Mouse (Mus musculus): ENCODE measurements around the gene Ism2.
"Not testable (repeated sequence)": the region's sequence is repeated elsewhere in the genome, so short reads cannot be mapped to it uniquely, and the experiment has no call there.

Gene Ism2

GRCm38 (mm10) chr12:87289100-87289499 is 10.4 kb downstream of the Ism2 start:
- DNase-seq (ENCODE audit: low read depth, low spot score): no peak

- DNase-seq (ENCODE audit: low read depth, low spot score): no peak
These were observed 14.8 kb downstream of the Ism2 start for GRCm38 (mm10) chr12:87284726-87285125.

DNA sequence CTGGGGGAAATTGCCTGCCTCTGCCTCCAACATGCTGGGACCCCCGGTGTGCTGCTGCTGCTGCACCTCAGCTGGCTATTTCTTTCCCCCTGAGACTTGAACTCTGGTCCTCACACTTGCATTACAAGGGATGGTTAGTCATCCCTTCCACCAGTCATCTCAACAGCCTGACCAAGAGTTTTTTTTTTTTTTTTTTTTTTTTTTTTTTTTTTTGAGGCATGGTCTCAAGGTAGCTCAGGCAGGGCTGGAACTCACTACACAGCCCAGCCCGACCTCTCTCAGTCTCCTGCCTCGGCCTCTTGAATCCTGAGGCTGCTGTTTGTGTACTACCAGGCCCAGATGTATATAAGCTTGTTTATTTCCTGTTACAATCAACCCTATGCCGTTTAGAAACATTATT is 15.2 kb downstream of the Ism2 start:
- DNase-seq (ENCODE audit: low read depth, low spot score): no peak

DNA sequence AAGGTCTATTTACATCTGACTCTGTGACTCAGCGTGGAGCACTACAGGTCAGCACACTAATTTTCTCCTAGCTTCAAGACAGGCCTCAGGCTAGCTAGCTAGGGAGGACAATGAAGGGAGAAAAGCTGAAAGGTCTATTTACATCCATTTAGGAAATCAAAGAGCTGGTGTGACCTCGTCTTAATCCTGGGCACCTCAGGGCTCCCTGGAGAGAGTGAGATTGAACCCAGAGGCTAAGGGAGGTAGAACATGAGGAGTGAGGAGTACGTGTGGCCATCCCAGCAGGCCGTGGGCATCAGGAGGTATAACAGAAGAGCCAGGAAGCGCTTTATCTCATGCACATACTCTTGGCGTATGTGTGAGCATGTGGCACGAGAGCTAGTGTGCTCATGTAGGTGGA is 15.8 kb downstream of the Ism2 start:
- no peak for DNase-seq (ENCODE audit: low read depth, low spot score)

GRCm38 (mm10) chr12:87282743-87283142 is 16.8 kb downstream of the Ism2 start:
- no peak for DNase-seq (ENCODE audit: low read depth, low spot score)

DNA sequence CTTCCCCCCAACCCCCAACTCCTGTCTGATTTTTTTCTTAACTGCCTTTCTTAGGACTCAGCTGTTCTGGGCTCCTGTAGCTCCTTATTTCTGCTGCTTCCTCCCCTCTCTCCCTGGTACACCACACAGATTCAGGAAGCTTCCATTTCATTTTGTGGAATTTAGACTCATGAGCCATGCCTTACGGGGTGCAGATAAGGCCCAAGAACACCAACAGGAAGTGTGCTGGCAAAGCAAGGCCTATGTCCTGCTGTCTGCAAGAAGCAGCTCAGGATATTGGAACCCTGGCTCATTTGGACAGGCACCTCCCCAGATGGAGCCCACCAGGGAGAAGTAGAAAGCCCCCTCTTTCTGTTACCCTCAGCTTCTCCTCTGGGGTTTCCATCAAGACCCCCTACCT is 17.7 kb downstream of the Ism2 start:
- no peak for DNase-seq (ENCODE audit: low read depth, low spot score)

GRCm38 (mm10) chr12:87279879-87280278 is 19.6 kb downstream of the Ism2 start:
- no peak for DNase-seq (ENCODE audit: low read depth, low spot score)

DNA sequence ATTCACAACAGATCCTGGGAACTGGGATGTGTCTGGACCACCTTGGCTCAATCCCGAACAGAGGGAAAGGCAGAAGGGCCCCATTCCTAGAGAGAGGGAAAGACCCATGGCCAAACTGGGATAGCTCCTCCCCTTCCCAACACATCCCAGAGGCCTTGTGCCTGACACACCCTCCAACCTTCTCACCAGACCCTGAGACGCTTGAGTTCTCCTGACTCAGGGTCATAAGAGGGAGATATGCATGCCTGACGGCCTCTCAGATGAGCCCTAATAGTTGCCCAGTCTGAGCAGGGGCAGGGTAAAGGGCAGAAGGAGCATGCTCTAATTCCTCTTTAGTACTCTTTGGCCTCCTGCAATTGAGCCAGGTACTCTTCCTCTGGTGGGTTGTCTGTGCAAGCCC is 20.2 kb downstream of the Ism2 start:
- DNase-seq (ENCODE audit: low read depth, low spot score): no peak

DNA sequence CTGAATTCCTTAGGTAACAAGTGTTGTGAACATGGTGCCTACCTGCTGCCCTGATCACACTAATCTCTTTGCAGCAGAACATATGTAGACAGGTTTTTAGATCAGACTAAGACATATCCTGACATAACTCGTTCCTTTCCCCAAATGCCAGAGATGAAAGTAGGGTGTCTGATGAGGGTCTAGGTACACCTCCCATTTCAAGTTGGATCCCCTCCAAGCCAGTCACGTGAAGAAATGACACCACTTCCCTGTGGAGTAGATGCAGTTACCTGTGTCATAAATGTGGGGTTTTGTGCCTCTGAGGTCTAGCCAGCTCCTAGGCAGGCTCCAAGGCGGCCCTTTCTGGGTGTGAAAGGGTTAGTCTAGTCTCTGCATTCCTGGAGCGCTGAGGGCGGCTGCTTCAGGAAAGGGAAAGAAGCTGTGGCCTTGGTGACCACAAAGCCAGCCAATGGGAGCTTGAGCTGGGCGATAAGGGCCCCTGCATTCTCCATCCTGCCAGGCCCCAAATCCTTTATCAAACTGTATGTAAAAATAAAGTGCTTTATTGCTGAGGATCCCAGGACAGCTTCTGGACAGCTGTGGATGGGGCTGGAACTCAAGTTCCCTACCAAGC is 21.3 kb downstream of the Ism2 start:
- DNase-seq (ENCODE audit: low read depth, low spot score): no peak

DNA sequence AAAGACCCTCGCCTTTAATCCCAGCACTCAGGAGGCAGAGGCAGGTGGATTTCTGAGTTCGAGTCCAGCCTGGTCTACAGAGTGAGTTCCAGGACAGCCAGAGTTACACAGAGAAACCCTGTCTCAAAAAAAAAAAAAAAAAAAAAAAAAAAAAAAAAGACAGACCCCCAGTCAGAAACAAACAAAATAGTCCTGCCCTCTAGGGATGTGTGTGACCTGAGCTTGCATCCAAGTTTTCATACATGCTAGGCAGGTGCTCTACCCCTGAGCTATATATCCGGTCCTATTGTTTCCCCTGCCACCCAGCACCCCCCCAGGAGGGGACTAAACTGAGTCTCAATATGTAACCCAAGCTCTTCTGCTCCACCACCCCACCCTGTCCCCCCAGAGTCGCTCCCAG is 22.3 kb downstream of the Ism2 start:
- DNase-seq (ENCODE audit: low read depth, low spot score): not testable (repeated sequence)

GRCm38 (mm10) chr12:87274853-87275831 is 24.4 kb downstream of the Ism2 start:
- no peak for DNase-seq (ENCODE audit: low read depth, low spot score)

DNA sequence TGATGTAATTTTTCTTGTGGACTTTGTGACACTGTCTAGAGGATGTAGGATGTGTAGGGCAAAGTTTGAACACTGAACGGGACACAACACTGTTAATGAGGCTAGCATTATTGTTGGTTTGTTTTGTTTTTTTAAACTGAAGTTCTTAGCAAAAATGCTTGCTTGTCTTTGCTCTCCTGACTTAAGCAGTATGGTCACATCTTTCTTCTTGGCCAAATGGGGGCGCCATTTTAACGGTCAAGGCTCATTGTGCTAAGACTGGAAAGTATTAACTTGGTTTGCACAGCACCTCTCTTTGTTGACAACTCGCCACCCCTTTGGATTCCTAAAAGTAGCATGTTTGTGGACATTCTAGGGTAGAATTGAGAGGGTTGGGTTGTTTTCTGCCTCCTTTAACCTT is 31.8 kb downstream of the Ism2 start:
- peak; percentile 52 for DNase-seq (ENCODE audit: low read depth, low spot score)

DNA sequence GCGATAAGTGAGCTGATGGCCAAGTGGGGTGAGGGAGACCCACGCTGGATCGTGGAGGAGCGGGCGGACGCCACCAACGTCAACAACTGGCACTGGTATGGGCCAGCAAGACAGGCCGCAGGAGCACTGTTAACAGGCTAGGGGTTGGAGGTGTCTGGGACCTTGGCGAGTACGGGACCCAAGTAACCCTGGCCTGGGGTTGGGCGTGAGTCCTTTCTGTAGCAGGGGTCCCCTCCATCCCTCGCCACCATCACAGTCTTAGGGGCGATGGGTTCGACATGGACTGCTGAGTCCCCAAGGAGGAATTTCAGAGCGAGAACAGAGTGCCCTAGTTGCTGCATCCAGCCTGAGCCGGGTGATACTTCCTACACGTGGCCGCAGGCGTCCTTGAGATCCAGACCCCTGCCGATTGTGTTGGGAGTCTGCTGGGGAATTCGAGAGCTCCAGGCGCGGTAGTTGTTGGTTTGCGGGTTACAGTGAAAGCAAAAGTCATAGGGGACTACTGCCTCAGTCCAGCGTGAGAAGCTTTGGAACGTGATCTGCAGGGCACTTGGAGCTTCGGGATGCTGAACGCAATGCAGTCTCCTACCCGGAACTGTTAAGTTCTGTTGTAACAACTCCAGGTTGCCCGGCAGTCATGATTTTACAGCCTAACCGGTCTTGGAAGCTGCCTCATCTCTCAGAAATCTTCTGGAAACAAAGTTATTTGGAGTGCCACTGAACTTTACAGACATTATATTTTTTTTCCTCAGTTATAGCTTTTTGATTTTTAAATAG is 32.5 kb downstream of the Ism2 start:
- DNase-seq (ENCODE audit: low read depth, low spot score): peak; percentile 35

DNA sequence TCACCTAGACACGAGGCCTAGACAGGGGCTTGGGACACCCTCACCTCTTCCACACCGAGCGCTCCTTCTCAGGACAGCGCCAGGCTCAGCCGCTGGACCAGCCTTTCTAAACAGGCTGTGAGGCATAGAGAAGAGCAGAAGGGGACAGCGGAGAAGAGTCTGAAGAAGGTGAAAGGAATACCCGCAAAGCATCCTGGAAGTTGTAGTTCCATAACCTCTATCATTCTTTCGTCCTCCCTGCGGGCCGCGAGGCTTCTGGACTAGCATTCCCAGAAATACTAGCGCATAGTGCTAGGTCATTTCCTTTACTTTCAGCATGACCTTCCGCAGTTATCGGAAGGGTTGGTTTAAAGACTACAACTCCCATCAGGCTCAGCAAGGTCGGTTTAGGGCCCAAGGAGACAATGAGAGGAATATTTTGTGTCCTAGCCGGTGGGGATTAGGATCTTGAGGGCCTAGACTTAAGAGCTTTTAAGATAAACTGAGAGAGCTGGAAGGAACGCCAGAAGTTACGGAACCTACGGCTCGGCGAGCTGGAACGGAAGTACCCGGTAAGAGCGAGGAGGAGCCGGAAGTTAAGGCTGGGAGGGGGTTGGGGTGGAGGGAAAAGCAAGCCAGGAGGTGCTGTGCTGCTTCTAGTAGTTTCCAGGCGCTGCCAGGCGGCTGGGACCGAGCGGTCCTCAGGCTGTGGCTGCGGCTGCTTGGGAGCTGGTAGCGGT is 33.2 kb downstream of the Ism2 start, which contains the start of the genes Vipas39 and Ahsa1:
Gene Vipas39 (minus strand): TSS at position 149 of the 719 bp plus-strand sequence.
Gene Ahsa1 (plus strand): TSS at position 372 of the 719 bp plus-strand sequence.
- peak; percentile 95 for DNase-seq (ENCODE audit: low read depth, low spot score)

DNA sequence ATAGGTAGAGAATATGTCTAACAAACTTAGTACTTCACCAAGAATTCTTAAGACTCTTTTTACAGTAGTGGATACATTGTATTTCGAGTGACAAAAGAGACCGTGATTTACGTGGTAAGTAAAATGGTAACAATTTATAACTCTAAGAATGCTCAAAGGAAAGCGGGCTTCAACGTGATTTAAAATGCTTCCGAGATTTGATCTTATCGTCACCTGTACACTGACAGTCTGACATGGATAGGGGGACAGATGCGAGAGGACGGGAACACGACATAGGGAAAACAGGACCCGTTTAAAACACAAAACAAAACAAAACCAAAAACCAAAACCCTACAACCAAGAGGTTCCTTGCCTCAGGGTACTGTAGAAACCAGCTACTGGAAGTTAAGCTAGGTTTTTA is 34.1 kb downstream of the Ism2 start:
- no peak for DNase-seq (ENCODE audit: low read depth, low spot score)

GRCm38 (mm10) chr12:87260562-87260961 is 38.9 kb downstream of the Ism2 start:
- DNase-seq (ENCODE audit: low read depth, low spot score): no peak

DNA sequence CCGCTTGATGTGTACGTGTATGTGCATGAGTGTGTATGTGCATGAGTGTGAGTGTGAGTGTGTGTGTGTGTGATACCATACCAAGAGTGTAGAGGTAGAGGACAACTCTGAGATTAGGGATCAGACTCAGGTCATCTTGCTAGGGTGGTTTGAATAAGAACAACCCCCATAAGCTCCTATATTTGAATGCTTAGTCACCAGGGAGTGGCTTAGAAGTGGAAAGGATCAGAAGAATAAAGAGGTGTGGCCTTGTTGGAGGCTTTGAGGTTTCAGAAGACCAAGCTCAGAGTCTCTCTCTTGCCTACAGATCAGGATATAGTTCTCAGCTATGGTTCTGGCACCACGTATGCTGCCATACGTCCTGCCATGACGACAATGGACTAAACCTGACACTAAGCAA is 42.9 kb downstream of the Ism2 start:
- no peak for DNase-seq (ENCODE audit: low read depth, low spot score)

- DNase-seq (ENCODE audit: low read depth, low spot score): no peak
These were observed 45.6 kb downstream of the Ism2 start for GRCm38 (mm10) chr12:87253878-87254277.

DNA sequence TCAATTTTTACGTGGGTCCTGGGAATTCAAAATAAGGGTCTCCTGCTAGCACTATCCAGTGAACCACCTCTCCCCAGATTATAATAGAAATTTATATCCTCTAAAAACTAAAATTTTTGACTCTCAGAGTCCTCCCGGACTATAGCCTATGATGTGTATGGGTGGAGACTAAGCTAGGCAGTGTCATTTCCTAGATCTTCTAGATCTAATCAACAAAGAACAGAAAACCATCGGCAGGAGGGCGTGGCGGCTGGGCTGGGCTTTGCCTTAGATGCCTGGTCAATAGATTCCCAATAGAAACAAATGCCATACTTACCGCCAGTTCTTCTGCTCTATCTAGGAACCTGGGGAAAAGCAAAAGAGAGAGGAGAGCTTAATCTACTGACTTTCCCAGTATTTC is 49.3 kb downstream of the Ism2 start:
- no peak for DNase-seq (ENCODE audit: low read depth, low spot score)

DNA sequence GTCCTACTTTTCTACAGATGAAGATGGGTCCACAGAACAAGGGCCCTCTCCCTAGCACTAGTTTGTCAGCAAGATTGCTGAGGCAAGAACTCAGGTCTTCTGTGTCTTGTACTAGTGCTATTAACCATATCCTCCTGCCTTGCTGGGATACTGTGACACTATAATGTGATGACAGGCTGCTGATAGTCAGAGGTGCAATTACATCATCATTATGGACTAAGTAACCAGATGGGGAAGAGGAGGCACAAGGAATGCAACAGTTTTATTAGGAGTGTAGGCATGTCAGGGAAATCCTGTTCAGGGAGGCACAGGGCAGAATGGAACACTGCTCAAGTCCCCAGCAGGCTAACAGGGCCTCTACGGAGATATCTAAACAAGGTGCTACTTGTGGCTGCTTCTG is 60.9 kb downstream of the Ism2 start, which contains the start of gene Noxred1:
Gene Noxred1 (minus strand): TSS at position 101 of the 400 bp plus-strand sequence.
- no peak for DNase-seq (ENCODE audit: low read depth, low spot score)

DNA sequence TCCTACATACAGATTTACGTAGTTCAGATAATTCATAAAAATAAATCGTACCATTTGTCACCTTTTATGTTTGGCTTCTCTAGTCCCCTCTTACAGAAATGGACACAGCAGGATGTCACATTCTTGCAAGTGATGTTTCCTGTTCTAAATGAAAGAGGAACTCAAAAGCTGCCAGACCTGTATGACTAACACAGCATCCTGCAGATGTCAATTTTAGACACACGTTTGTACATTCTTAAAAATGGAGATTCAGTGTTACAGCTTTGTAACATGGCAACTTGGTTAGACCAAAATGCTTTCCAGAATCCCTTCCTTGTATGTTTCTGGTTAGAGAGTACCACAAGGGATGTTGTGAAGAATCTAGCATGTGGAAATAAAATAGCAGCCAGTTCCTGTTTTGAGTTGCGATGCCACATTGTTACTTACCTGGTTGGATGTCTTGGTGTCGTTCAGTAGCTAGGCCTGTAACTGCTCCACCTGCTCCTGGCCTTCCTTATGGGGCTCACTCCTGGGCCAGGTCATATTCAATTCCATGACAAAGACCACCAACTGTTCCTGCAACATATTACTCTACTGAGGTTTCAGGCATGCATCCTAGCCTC is 62.5 kb downstream of the Ism2 start:
- DNase-seq (ENCODE audit: low read depth, low spot score): peak; percentile 9
